Mouse (Mus musculus) neural tube, embryonic 11.5 days (tissue): ENCODE results near the gene Map3k15. TPM values are rescaled to one million over a fixed set of nuclear protein-coding genes. Genes with fewer than 3 reads are reported as not detected.

Source experiments
- ATAC-seq: fragments of 200-750 bp; cut with Nextera tagmentation; 2 replicates; pipeline ENCODE4 v1.8.0; 2017; ENCODE audit warnings: moderate number of reproducible peaks, mild to moderate bottlenecking, moderate TSS enrichment, moderate library complexity; ENCODE audit not compliant: insufficient read depth, low FRiP score, low TSS enrichment
- DNase-seq: peaks from one replicate; pipeline ENCODE4 v3.0.0-alpha.2; 2015; ENCODE audit warnings: low spot score
- H3K27ac ChIP-seq: fragments of 300-500 bp; sonication (generic); 2 replicates; pipeline ENCODE4 v1.5.1; 2014; ENCODE audit warnings: low read depth, mild to moderate bottlenecking, low read length
- H3K27me3 ChIP-seq: fragments of 300-500 bp; sonication (generic); 2 replicates; pipeline ENCODE4 v1.6.1; 2014; ENCODE audit warnings: mild to moderate bottlenecking, low read length, mixed read lengths; ENCODE audit not compliant: control insufficient read depth, insufficient read depth
- H3K36me3 ChIP-seq: fragments of 300-500 bp; sonication (generic); 2 replicates; pipeline ENCODE4 v1.6.1; 2014; ENCODE audit warnings: mild to moderate bottlenecking, low read length, moderate library complexity, mixed read lengths; ENCODE audit not compliant: control insufficient read depth, insufficient read depth
- H3K4me1 ChIP-seq: fragments of 300-500 bp; sonication (generic); 2 replicates; pipeline ENCODE4 v1.6.1; 2014; ENCODE audit warnings: low read length, mixed read lengths; ENCODE audit not compliant: control insufficient read depth, insufficient read depth
- H3K4me2 ChIP-seq: fragments of 300-500 bp; sonication (generic); 2 replicates; pipeline ENCODE4 v1.6.1; 2014; ENCODE audit warnings: low read depth, mild to moderate bottlenecking, moderate library complexity
- H3K4me3 ChIP-seq: fragments of 300-500 bp; sonication (generic); 2 replicates; pipeline ENCODE4 v1.5.1; 2014; ENCODE audit warnings: low read depth, low read length
- H3K9ac ChIP-seq: fragments of 300-500 bp; sonication (generic); 2 replicates; pipeline ENCODE4 v1.6.1; 2014; ENCODE audit warnings: mild to moderate bottlenecking, low read length
- H3K9me3 ChIP-seq: fragments of 300-500 bp; sonication (generic); 2 replicates; pipeline ENCODE4 v1.6.1; 2016; ENCODE audit warnings: low read length; ENCODE audit not compliant: control insufficient read depth
- WGBS: fragments of 180-500 bp; shearing (Covaris S2); extraction: QIAGEN DNeasy Blood & Tissue Kit; methylation state at CpG from one replicate; pipeline ENCODE4 v1.1.7; 2014; 5-methylcytosine and 5-hydroxymethylcytosine counted together
- polyA plus RNA-seq: library from polyadenylated mRNA; unstranded; fragments of >200 nt; fragmentation: Nextera tagmentation; extraction: Ambion mirVana; gene quantifications from 2 replicates; pipeline ENCODE4 v1.2.1, GENCODE M21; 2014

The Map3k15 gene
- polyA plus RNA-seq, 1 experiment from 2014 or later: 0.42 TPM

DNA sequence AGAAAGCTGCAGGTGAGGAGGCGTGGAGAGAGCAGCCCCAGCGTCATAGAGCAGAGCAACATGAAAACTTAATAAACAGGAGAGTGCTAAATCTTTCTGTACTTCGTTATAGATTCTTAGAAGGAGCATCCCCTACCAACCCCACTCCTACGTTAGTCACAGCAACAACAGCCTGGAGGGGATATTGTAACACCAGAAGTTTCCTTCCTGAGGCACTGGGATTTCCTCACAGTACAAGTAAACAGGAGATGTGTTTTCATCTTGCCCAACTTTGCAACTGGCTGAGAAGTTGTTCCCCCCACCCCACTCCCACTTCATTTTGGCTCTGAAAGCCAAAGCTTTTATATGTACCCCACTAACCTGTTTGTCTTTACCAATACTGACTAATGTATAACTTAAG, 119.6 kb downstream of the Map3k15 start:
- Histone ChIP-seq H3K27ac (no peak overlapping the region), H3K4me3 (no peak overlapping the region), H3K9me3 (no peaks in the 10 kb centered on the region), H3K27me3 (no peaks in the 10 kb centered on the region), H3K4me2 (no peak overlapping the region), H3K4me1 (no peaks in the 10 kb centered on the region), H3K9ac (no peak overlapping the region), H3K36me3 (no peaks in the 10 kb centered on the region)
- 69% methylated on average over 4 of the region's 4 CpGs for WGBS
- DNase-seq (no peak), ATAC-seq (no peak)

DNA sequence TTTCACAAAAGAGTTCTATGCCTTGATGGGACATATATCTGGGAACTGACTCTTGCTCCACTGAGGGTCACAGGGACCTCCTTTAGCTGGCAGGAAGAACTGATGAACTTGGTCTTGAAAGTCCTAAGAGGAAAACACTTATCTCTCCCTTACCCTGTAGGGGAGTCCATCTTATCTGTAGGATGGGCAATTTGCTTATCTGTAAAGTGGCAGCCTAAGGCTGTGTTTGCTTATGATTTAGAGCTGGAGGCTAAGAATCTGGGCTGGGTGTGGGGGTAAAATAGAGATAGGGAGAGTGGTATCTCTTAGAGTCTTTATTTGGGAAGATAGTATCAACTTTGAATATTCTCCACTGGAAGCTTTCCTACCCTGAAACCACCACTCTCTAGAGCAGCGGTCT, 125.5 kb downstream of the Map3k15 start:
- 81% methylated on average over 1 of the region's 1 CpGs for WGBS
- Histone ChIP-seq H3K27me3 (no peaks in the 10 kb centered on the region), H3K9me3 (no peaks in the 10 kb centered on the region), H3K4me2 (no peak overlapping the region), H3K27ac (no peak overlapping the region), H3K4me3 (no peak overlapping the region), H3K9ac (no peak overlapping the region), H3K36me3 (no peaks in the 10 kb centered on the region), H3K4me1 (no peaks in the 10 kb centered on the region)
- ATAC-seq: no peak
- DNase-seq: no peak

DNA sequence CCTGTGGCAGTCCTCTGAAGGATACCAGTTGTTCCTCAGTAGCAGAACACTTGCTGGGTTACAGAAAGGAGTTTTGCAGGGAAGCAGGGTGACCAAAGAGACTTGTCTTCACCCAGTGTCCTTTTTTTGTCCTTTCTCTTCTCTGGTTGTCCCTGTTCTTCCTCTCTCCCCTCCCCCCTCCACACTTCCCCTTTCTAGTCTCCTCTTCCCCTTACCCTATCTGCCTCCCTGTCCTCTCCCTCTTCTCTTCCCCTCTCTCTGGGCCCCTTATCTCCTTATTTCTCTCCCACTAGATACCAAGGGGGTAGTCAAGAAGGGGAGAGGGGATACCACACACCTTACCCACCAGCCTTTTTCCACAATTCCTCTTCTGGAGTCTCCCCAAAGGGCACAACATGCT, 127.8 kb downstream of the Map3k15 start:
- DNase-seq: no peak
- no peaks in the 10 kb centered on the region for H3K27me3 ChIP-seq
- H3K36me3 ChIP-seq: no peaks in the 10 kb centered on the region
- ATAC-seq: no peak
- no peak overlapping the region for H3K27ac ChIP-seq
- H3K4me2 ChIP-seq: no peak overlapping the region
- no peak overlapping the region for H3K9ac ChIP-seq
- H3K4me3 ChIP-seq: no peak overlapping the region
- no peaks in the 10 kb centered on the region for H3K4me1 ChIP-seq
- no peaks in the 10 kb centered on the region for H3K9me3 ChIP-seq

DNA sequence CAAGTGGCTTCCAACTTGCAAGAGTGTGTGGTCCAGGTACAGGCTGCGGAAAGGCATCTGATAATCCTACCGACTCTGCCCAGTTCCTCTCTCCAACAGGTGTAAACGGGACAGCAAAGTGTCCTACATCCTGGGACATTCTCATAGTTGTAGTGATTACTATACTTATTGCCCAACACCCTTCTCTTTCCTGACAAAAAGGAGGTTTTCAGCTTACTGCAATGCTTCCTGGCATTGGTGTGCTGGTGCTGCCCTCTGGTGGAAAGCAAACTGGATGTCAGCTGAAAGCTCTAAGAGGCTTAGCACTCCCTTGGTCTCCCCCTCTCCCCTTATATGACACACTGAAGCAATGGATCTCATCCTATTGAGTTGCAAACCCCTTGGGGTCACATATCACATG, 128.4 kb downstream of the Map3k15 start:
- Histone ChIP-seq H3K27ac (no peak overlapping the region), H3K27me3 (no peaks in the 10 kb centered on the region), H3K9ac (no peak overlapping the region), H3K4me2 (no peak overlapping the region), H3K9me3 (no peaks in the 10 kb centered on the region), H3K4me3 (no peak overlapping the region), H3K36me3 (no peaks in the 10 kb centered on the region), H3K4me1 (no peaks in the 10 kb centered on the region)
- DNase-seq (peak; percentile 47), ATAC-seq (no peak)
- WGBS: 70% methylated on average over 3 of the region's 3 CpGs

DNA sequence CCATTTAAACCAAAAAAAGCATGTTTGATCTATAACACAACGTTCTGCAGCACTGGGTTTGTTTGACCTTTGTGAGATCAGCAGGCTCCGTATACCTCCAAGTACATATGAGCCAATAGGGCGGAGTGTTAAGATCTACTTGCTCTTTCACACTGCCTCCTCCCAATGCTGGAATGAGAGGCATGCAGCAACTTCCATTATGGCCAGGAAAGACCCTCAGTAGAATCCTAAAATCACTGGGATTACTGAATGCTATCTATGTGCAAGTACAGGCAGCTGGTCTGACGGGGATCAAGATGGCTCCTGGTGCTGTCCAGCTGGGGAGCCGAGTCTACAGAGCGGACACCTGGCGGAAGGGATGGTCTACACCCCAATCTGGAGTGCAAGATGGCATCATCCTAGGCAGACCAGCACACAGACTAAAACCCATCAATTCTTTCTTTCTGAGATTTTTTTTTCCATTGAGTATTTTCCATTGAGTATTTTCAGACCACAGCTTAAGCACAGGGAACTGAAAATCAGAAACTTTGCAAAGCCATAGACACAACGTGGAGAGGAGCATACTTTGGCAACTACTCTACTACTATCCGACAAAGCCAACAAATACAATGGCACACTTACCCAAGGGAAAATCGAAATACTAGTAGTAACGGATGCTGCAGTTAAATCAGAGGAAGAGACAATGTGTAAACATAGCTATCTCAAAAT, 146.1 kb downstream of the Map3k15 start:
- DNase-seq: no peak
- no peak overlapping the region for H3K27ac ChIP-seq
- H3K4me2 ChIP-seq: no peak overlapping the region
- ATAC-seq: no peak
- WGBS: 85% methylated on average over 11 of the region's 11 CpGs
- H3K4me1 ChIP-seq: no peaks in the 10 kb centered on the region
- H3K9ac ChIP-seq: no peak overlapping the region
- no peak overlapping the region for H3K4me3 ChIP-seq
- no peaks in the 10 kb centered on the region for H3K36me3 ChIP-seq
- H3K27me3 ChIP-seq: 0 out of 2 replicates have a peak, but pooled peaks cover 3% of the 10 kb centered on the region
- H3K9me3 ChIP-seq: no peaks in the 10 kb centered on the region

DNA sequence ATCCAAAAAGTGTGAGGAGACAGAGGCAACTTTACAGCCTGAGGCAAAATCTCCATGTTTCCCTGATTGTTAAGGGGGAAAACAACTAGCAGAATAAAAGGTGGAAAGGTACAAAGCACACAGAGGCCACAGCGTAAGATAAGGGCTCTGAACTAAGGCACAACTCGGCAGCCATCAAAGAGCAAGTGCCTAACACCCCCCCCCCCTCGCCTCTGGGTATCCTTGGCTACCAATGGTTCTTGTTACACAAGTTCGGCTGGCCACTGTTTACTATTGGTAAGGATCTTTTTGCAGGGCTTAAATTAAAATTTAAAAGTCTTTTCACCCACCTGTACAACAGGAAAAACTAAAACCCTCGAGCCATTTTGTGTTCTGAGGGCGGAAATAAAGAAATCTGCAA, 147.5 kb downstream of the Map3k15 start:
- Histone ChIP-seq H3K9ac (no peak overlapping the region), H3K4me3 (no peak overlapping the region), H3K36me3 (no peaks in the 10 kb centered on the region), H3K27ac (no peak overlapping the region), H3K9me3 (no peaks in the 10 kb centered on the region), H3K4me1 (no peaks in the 10 kb centered on the region), H3K27me3 (0 out of 2 replicates have a peak, but pooled peaks cover 3% of the 10 kb centered on the region), H3K4me2 (peak overlapping the region; percentile 27)
- WGBS: 33% methylated on average over 6 of the region's 6 CpGs
- DNase-seq: no peak
- ATAC-seq: no peak

DNA sequence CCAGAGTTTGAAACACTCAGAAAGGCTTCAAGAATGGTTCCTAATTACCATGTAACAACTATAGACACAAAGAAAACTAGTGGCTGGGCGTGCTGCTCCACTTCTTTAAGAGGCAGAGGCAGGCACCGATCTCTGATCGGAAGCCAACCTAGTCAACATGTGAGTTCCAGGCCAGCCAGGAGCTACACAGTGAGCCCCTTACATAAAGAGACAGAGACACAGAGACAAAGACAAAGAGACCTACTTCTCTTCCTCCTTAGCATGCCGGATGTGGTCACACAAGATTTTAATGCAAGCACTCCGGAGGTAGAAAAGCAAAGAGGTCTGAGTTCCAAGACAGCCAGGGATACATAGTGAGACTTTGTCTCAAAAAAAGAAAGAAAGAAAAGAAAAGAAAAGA, 147.9 kb downstream of the Map3k15 start:
- Histone ChIP-seq H3K4me2 (peak overlapping the region; percentile 27), H3K36me3 (no peaks in the 10 kb centered on the region), H3K4me3 (0 out of 2 replicates have a peak overlapping the region, but pooled peaks have one; percentile 6), H3K4me1 (no peaks in the 10 kb centered on the region), H3K9me3 (no peaks in the 10 kb centered on the region), H3K27me3 (0 out of 2 replicates have a peak, but pooled peaks cover 3% of the 10 kb centered on the region), H3K27ac (no peak overlapping the region), H3K9ac (no peak overlapping the region)
- ATAC-seq (no peak), DNase-seq (no peak)
- WGBS: 38% methylated on average over 5 of the region's 5 CpGs

DNA sequence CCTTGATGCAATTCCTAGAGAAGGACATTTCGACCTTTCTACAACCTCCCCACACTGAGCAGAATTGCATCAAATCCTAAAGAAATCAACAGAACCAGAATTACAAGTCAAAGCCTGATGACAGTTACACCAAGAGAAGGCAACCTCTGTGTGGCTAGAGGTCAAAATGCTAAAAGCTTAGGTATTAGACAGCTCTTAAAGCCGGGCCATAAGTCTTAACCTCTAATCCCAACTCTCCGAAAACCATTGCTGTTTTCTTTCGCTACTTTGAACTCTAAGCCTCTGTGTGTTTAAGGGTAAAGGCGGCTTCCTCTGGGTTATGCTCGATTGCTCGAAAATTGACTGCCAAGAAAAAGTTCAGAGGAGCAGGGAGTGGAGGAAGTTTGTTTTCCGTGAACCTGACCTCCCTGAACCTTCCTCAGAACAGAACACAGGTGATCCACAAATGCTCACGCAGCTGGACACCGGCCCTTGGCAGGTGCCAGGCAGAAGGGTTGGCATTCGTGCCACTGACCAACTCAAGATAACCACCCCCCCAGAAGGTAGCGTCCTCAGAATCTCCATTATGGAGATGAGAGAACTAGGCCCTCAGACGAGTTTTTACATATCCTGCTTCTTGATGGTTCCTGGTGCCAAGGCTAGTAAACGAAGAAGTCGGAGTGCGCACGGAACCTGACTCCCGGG, 149.1 kb downstream of the Map3k15 start:
- Histone ChIP-seq H3K4me3 (peak overlapping the region; percentile 65), H3K4me1 (no peaks in the 10 kb centered on the region), H3K27me3 (0 out of 2 replicates have a peak, but pooled peaks cover 3% of the 10 kb centered on the region), H3K9me3 (no peaks in the 10 kb centered on the region), H3K4me2 (peak overlapping the region; percentile 56), H3K9ac (peak overlapping the region; percentile 64), H3K36me3 (no peaks in the 10 kb centered on the region), H3K27ac (no peak overlapping the region)
- WGBS: 24% methylated on average over 18 of the region's 18 CpGs
- no peak for DNase-seq
- no peak for ATAC-seq
